Mouse (Mus musculus) heart, postnatal 0 days (tissue): Measurements from ENCODE around the gene Pdlim7. TPM values are rescaled to one million over a fixed set of nuclear protein-coding genes. Genes with fewer than 3 reads are reported as not detected.

ENCODE experiments used
- ATAC-seq: fragments of 200-750 bp; cut with Nextera tagmentation; 2 replicates; pipeline ENCODE4 v1.8.0; 2017; ENCODE audit warnings: low read depth, moderate number of reproducible peaks, moderate library complexity; ENCODE audit not compliant: insufficient read depth
- DNase-seq: peaks from one replicate; pipeline ENCODE4 v3.0.0-alpha.2; 2016; ENCODE audit warnings: low spot score
- H3K27ac ChIP-seq: fragments of 300-500 bp; sonication (generic); 2 replicates; pipeline ENCODE4 v1.5.1; 2014; ENCODE audit warnings: low read depth, mild to moderate bottlenecking
- H3K27me3 ChIP-seq: fragments of 300-500 bp; sonication (generic); 2 replicates; pipeline ENCODE4 v1.6.1; 2014; ENCODE audit warnings: low read length, mixed read lengths; ENCODE audit not compliant: control insufficient read depth, insufficient read depth
- H3K36me3 ChIP-seq: fragments of 300-500 bp; sonication (generic); replicated peaks from 2 replicates; pipeline ENCODE4 v1.6.1; 2014; ENCODE audit warnings: low read length, mixed read lengths; ENCODE audit not compliant: control insufficient read depth, insufficient read depth
- H3K4me1 ChIP-seq: fragments of 300-500 bp; sonication (generic); 2 replicates; pipeline ENCODE4 v1.6.1; 2014; ENCODE audit warnings: antibody characterized with exemption; ENCODE audit not compliant: control insufficient read depth, insufficient read depth
- H3K4me2 ChIP-seq: fragments of 300-500 bp; sonication (generic); 2 replicates; pipeline ENCODE4 v1.6.1; 2014; ENCODE audit warnings: low read depth, mild to moderate bottlenecking, low read length, moderate library complexity
- H3K4me3 ChIP-seq: fragments of 300-500 bp; sonication (generic); 2 replicates; pipeline ENCODE4 v1.5.1; 2014; ENCODE audit warnings: low read depth, low read length
- H3K9ac ChIP-seq: fragments of 300-500 bp; sonication (generic); replicated peaks from 2 replicates; pipeline ENCODE4 v1.6.1; 2014; ENCODE audit warnings: low read depth, low read length, mixed read lengths
- H3K9me3 ChIP-seq: fragments of 300-500 bp; sonication (generic); replicated peaks from 2 replicates; pipeline ENCODE4 v1.6.1; 2016; ENCODE audit warnings: low read length; ENCODE audit not compliant: control insufficient read depth
- CTCF ChIP-seq: IDR thresholded peaks from 2 replicates; pipeline ENCODE4 v1.5.1; 2016; ENCODE audit warnings: antibody characterized with exemption, control low read depth, low read depth
- EP300 ChIP-seq: IDR thresholded peaks from 2 replicates; pipeline ENCODE4 v1.6.1; 2016; ENCODE audit warnings: antibody characterized with exemption, low read depth
- WGBS: fragments of 180-500 bp; shearing (Covaris S2); extraction: QIAGEN DNeasy Blood & Tissue Kit; methylation state at CpG from one replicate; pipeline ENCODE4 v1.1.7; 2014; 5-methylcytosine and 5-hydroxymethylcytosine counted together
- polyA plus RNA-seq: library from polyadenylated mRNA; unstranded; fragments of >200 nt; fragmentation: Nextera tagmentation; extraction: Ambion mirVana; gene quantifications from 2 replicates; pipeline ENCODE4 v1.2.1, GENCODE M21; 2015
- total RNA-seq: library from RNA; depleted of rRNA; stranded (reverse); fragments of >200 nt; gene quantifications from 2 replicates; pipeline ENCODE4 v1.2.3, GENCODE M21; 2014; ENCODE audit warnings: low replicate concordance

Gene Pdlim7
- total and polyA plus RNA-seq, 2 experiments from 2014 or later = 186 to 210 TPM

DNA sequence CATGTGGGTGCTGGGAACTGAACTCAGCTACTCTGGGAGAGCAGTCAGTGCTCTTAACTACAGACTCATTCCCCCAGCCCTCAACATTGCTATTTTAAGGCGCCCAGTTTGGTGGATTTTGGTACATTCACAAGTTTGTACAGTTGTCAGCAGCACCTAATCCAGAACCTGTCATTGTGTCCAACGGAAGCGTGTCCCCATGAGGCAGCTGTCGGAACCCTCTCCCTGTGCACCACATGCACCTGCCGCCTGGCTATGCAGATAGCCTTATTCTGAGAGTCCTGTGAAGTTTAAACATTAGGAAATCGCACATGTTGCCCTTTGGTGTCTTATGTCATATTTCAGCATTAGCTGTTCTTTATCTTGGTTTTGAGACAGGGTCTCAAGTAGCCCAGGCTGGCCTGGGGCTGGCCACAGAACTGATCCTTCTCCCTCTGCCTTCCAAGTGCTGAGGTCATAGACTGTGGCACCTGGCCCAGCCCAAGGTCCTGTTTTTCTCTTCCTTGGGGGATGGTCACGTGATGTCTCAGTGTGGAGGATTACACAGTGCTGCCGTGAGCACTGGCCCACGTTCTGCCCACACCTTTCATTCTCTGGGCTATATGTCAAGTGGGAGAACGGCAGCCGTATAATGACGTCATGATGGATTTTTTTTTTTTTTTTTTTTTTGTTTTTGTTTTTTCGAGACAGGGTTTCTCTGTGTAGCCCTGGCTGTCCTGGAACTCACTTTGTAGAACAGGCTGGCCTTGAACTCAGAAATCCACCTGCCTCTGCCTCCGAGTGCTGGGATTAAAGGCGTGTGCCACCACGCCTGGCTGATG lies 12.5 kb upstream of the Pdlim7 start:
- H3K9ac ChIP-seq = no peak overlapping the region
- H3K36me3 ChIP-seq = peaks cover 16% of the 10 kb centered on the region
- TF ChIP-seq EP300 = no peak
- no peak for TF ChIP-seq CTCF
- WGBS = 72% methylated on average over 15 of the region's 16 CpGs
- H3K4me3 ChIP-seq = no peak overlapping the region
- ATAC-seq = no peak
- no peaks in the 10 kb centered on the region for H3K9me3 ChIP-seq
- H3K4me1 ChIP-seq = no peaks in the 10 kb centered on the region
- DNase-seq = no peak
- H3K27ac ChIP-seq = no peak overlapping the region
- H3K4me2 ChIP-seq = no peak overlapping the region
- H3K27me3 ChIP-seq = no peaks in the 10 kb centered on the region

DNA sequence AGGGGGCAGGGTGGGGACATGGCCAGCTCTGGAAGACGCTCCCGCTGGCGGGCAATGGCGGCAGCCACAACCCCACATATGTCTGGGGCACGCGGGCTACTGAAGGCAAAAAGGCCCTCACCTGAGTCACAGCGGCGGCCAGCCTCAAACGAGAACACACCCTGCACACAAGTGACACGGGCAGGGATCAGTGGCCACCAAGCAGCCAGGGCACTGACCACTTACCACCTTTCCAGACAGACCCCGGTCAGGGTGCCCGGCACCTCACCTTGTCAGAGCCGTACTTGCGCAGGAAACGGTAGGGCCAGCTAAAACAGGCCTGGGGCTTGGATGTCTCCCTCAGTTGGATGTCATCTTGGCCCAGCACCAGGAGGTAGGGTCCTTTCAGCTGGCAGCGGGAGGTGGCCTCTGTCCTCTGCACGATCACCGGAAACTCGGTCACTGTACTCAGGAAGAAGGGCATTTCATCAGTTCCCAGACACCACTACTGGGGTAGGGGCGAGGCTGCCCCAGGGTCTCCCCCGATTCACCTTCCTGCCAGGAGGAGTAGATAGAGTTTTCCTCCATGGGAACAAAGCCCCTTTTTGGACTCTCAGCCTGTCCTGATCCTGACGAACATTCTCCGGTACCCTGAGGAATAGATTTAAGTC lies 10.6 kb upstream of the Pdlim7 start:
- no peak overlapping the region for H3K9ac ChIP-seq
- DNase-seq = no peak
- H3K27me3 ChIP-seq = no peaks in the 10 kb centered on the region
- no peak overlapping the region for H3K4me3 ChIP-seq
- WGBS = 81% methylated on average over 23 of the region's 23 CpGs
- H3K4me2 ChIP-seq = no peak overlapping the region
- no peaks in the 10 kb centered on the region; the same call in 1 of the 2 replicates for H3K36me3 ChIP-seq
- ATAC-seq = no peak
- peak overlapping the region; percentile 43 for H3K27ac ChIP-seq
- H3K4me1 ChIP-seq = no peaks in the 10 kb centered on the region
- H3K9me3 ChIP-seq = no peaks in the 10 kb centered on the region
- no peak for TF ChIP-seq CTCF
- no peak for TF ChIP-seq EP300

DNA sequence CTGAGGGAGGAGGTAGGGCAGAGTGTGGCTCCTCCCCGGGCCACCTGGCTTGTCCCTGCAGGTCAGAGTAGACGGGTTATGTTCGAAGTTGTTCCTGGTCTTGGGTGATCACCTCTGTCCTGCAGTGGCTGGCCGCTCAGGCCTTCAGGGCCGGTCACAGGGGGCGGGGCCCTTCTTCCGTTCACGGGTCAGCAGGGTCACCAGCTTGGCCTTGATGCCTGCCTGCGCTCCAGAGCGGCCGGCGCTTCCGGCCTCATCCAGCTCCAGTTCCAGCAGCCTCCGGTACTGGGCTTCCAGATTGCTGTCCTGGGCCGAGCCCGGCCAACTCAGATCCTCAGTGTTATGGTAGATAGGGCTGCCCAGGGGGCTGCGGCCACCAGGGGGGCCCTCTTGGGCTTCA lies 9.8 kb upstream of the Pdlim7 start:
- no peak overlapping the region for H3K4me2 ChIP-seq
- H3K9me3 ChIP-seq = no peaks in the 10 kb centered on the region
- peak overlapping the region; percentile 70 for H3K27ac ChIP-seq
- H3K27me3 ChIP-seq = peaks cover 3% of the 10 kb centered on the region; the same call in 1 of the 2 replicates
- 66% methylated on average over 17 of the region's 17 CpGs for WGBS
- TF ChIP-seq EP300 (no peak), CTCF (no peak)
- peak; percentile 43 for ATAC-seq
- no peak overlapping the region for H3K4me3 ChIP-seq
- H3K9ac ChIP-seq = no peak overlapping the region
- DNase-seq = no peak
- no peaks in the 10 kb centered on the region; the same call in 1 of the 2 replicates for H3K36me3 ChIP-seq
- H3K4me1 ChIP-seq = no peaks in the 10 kb centered on the region

DNA sequence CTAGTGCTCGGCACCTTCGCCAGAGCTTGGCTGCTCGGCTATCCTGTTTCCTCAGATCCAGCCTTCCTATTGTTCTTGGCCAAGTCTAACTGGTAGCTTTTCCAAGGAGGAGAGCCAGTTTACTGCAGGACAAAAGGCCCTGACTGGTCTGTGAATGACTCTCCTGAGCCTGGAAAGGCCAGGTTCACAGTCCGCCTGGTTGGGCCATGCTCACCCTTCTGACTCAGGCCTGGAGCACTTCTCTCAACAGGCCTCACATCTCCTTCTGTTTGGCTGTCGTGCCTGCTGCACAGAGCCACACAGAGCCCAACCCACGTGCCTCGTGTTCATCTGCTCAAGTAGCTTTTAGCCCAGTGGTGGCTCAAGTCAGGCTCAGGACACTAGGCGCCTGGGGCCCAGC lies 9.3 kb upstream of the Pdlim7 start:
- Histone ChIP-seq H3K4me1 (no peaks in the 10 kb centered on the region), H3K9me3 (no peaks in the 10 kb centered on the region), H3K4me2 (no peak overlapping the region), H3K27ac (peak overlapping the region; percentile 70), H3K9ac (no peak overlapping the region), H3K36me3 (no peaks in the 10 kb centered on the region; the same call in 1 of the 2 replicates), H3K4me3 (no peak overlapping the region), H3K27me3 (peaks cover 7% of the 10 kb centered on the region; the same call in 1 of the 2 replicates)
- TF ChIP-seq CTCF (no peak), EP300 (no peak)
- peak; percentile 74 for ATAC-seq
- 43% methylated on average over 8 of the region's 8 CpGs for WGBS
- peak; percentile 43 for DNase-seq

DNA sequence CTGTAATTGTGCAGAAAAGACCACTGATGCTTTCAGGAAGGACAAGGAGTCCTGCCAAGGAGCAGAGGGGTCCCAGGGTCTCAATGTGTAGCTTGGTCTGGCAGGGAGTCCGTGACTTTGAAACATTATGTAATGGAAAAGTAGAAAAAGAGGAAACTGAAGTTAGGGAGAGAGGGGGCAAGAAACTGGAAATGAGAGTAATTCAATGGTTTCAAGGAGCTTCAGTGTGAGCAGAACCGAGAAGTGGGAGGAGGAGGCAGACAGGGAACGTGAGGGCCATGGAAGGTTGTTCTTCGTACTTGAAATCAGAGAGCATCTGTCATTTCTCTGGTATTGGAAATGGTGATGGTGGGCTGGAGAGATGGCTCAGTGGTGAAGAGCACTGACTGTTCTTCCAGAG lies 6.1 kb upstream of the Pdlim7 start:
- 48% methylated on average over 4 of the region's 4 CpGs for whole genome bisulfite sequencing
- Histone ChIP-seq H3K4me1 (no peaks in the 10 kb centered on the region), H3K4me2 (no peak overlapping the region), H3K4me3 (no peak overlapping the region), H3K9me3 (no peaks in the 10 kb centered on the region), H3K36me3 (no peaks in the 10 kb centered on the region), H3K27ac (no peak overlapping the region), H3K9ac (no peak overlapping the region), H3K27me3 (peaks cover 24% of the 10 kb centered on the region)
- DNase-seq (no peak), ATAC-seq (no peak)
- no peak for TF ChIP-seq EP300
- no peak for TF ChIP-seq CTCF

DNA sequence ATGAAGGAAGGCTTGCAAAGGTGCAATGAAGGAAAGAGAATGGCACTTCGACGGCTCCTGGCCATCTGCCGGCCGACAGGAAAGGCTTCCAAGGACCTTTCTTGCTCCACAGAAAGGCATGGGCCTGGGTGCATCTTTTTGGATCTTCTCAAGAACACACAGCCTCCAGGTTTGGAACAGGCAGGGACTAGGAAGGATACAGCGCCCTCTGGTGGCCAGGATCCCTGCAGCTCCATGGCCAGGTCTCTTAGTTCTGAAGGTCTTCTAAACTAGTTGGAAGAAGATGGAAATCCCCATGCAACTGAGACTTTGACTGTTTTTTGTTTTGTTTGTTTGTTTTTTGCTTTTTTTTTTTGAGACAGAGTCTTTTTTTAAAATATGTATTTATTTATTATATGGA lies 3.5 kb upstream of the Pdlim7 start:
- Histone ChIP-seq H3K36me3 (no peaks in the 10 kb centered on the region), H3K27me3 (peaks cover 34% of the 10 kb centered on the region), H3K27ac (no peak overlapping the region), H3K9ac (no peak overlapping the region), H3K4me2 (no peak overlapping the region), H3K4me1 (peaks cover 4% of the 10 kb centered on the region), H3K9me3 (no peaks in the 10 kb centered on the region), H3K4me3 (no peak overlapping the region)
- ATAC-seq = no peak
- WGBS = 4% methylated on average over 5 of the region's 5 CpGs
- TF ChIP-seq EP300 (no peak), CTCF (peak; percentile 92)
- peak; percentile 55 for DNase-seq
